Mouse (Mus musculus) cerebral cortex, adult 2 months (tissue): ENCODE results near the gene Degs2.

ENCODE experiments used
- WGBS: fragments of 180-500 bp; shearing (Covaris S2); methylation state at CpG from one replicate; pipeline ENCODE4 v1.1.7; 2018; 5-methylcytosine and 5-hydroxymethylcytosine counted together

The Degs2 gene

DNA sequence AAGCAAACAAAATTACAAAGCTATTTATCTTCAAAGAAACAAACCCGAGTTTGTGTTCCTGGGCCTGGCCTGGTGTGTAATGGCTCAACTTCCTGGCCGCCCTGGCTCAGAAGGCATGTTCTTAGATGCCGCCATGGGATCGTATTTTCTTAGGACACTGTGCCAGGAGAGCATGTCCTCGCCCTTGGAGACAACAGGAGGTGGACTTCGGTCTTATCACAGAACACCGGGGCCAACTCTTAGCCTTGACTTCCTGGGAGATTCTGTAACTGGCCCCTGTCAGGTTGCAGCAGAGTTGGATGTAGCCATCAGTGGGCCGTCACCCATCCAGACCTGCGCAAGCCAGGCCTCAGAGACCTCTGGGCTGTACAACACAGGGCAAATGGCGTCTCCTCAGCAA, 2.5 kb downstream of the Degs2 start:
- 78% methylated on average over 10 of the region's 10 CpGs for WGBS

DNA sequence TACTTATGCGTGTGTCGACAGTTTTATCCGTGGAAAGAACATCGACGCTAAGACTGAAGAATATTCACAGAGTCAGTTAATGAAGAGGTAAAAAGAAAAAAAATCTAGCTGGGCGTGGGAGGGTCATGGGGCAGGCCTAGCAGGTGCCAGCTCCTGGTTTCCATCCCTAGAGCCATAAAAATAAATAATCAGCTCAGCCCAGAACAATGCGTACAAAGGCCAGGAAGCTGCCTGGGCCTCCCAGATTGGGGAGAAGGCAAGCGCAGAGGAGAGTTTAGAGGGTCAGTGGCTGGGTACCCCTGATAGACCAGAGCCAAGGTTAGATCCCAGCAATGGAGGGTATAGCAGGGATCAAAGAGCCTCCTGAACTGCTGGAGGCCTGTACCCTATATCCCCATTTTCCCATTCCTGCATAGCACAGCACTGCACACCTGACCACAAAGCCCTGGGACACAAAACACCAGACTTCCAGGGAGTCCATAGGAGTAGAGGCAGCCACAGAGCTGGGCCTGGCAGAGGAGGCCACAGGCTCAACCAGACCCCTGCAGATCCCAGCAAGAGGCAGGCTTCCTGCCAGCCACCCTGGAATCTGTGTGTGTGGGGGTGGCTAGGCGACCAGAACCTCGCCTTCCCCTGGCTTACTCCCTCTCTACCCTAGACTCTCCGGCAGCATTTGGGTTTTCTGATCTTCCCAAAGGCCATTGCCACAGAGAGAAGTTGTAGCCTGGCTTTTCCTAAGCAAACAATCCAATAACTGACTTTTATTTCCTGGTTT, 3.2 kb downstream of the Degs2 start:
- WGBS: 67% methylated on average over 11 of the region's 11 CpGs

DNA sequence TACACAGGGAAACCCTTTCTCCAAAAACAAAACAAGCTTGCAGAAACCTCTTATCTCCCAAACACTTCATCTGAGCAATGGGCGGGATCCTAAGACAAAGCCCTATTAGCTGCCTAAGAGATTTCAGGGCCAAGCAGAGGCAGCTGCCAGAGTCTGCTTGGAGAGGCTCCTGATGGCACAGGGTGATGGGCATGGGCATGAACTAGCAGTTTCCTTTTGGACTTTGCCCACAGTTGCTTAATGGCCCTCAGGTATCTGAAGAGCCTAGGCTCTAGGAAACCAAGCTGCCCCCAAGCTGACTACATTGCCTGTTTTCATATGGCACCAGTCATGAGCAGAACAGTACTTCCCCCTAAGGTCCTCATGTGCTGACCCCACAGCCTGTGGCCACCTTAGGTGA, 7.9 kb downstream of the Degs2 start:
- 97% methylated on average over 1 of the region's 1 CpGs for WGBS

DNA sequence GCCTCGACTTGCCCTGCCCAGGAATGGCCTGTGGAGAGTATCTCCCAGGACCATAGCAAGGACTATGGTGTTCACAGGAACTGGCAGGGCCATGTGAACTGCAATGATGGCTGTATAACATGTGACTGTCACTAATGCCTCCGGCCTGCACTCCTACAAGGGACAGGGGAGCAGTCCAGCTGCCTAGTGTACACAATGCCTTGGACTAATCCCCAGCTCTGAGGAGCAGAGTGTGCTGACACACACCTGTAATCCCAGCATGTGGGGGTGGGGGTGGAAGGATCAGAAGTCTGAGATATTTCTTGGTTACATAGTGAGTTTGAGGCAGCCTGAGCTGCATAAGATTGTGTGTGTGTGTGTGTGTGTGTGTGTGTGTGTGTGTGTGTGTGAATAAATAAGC, 8.5 kb downstream of the Degs2 start:
- WGBS: 75% methylated on average over 2 of the region's 2 CpGs

DNA sequence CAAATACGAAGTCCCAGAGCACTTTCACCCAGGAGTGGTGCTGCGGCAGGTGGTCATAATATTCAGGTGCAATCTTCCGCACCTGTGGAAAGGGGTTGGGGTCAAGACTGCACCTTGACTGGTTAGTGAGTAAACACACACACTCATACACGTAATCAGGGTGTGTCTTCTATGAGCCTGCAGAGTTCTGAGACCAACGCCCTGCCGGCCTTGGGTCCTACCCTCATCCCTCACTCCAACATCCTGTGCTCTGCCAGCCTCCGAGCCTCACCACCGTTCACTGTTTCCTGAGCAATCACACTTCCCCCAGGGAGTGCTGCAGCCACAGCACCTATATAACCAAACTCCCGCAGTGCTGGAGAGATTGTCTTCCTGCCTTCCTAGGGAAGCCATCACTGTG, 11.6 kb downstream of the Degs2 start:
- WGBS: 74% methylated on average over 9 of the region's 9 CpGs

DNA sequence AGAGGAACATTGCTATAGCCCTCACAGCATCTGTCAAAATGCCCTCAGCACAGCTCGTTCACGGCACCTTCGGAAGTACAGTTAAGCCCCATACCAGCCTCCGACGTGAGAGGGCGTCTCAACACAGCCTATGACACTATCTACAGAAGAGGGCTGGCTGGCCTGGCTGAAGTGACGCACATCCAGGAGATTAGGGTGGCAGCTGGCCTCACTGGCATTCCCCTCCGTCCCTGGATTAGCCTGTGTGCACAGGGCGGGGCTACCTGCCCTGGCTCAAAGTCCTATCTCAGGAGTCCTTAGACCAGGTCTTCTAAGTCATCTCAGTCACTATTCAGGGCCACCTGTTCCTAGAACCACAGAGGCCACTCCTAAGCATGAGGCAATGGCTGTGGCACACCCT, 12.9 kb downstream of the Degs2 start:
- 90% methylated on average over 9 of the region's 9 CpGs for WGBS

- 69% methylated on average over 6 of the region's 6 CpGs for WGBS
Observed at GRCm38 (mm10) chr12:108686926-108687325, 15.2 kb downstream of the Degs2 start.

DNA sequence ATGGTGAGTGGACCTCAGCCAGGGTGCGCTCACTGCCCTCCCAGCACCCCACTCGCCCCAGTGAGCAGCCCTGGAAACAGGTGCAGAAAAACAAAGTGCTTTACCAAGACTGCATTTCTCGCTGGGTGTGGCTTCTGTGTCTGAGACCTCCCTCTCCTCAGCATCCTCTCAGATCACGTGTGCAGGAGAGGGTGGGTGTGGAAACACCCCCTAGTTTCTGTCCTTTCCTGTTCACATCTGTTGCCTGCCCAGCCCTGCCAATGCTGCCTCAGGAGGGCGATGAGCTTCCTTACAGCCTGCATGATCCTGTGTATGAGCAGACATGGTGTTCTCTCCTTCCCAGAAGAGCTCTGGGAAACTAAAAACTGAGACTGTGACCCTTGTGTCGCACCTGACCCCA, 15.7 kb downstream of the Degs2 start:
- 56% methylated on average over 6 of the region's 6 CpGs for WGBS

- WGBS: 54% methylated on average over 13 of the region's 13 CpGs
Observed at GRCm38 (mm10) chr12:108682240-108683023, 19.7 kb downstream of the Degs2 start.

GRCm38 (mm10) chr12:108680861-108681260, 21.3 kb downstream of the Degs2 start:
- WGBS: 90% methylated on average over 8 of the region's 8 CpGs

GRCm38 (mm10) chr12:108678366-108678765, 23.7 kb downstream of the Degs2 start:
- WGBS: 78% methylated on average over 4 of the region's 4 CpGs

DNA sequence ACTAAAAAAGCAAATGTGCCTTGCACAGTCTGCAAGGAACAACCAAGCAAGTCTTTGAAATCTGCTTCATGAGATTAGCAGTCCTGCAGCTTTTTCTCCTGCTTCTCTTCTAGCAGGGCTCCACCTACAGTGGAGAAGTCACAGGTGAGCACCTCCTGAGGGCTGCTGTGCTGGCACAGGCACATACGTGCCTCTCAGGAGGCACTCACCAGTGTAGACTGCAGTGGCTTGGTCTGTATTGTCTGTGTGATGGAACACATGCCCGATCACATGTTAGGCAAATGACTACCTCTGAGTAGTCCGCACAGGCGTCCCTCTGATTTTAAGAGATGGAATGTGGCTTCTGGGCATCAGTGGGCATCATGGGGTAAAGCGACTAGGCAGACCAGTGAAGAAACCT, 25.0 kb downstream of the Degs2 start:
- WGBS: 88% methylated on average over 5 of the region's 5 CpGs

- WGBS: 52% methylated on average over 8 of the region's 8 CpGs
Observed at GRCm38 (mm10) chr12:108675614-108676401, 26.3 kb downstream of the Degs2 start.

DNA sequence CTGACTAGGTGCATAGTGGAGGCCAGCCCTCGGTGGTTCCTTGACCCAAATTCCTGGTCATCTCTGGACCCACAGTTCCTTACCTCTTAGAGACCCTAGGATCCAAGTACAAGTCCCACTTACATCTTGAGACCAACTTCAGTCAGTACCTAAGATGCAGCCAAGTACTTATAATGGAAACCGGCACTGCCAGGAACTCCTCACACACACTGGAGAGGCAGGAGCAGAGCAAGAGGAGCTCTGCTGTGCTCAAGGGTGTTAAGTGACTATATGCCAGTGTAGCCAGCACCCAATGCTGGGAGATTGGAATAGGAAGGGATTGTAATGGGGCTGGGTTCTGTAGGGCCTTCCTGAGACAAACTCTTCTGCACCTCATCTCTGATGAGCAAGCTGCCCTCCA, 27.2 kb downstream of the Degs2 start:
- 51% methylated on average over 2 of the region's 2 CpGs for WGBS

GRCm38 (mm10) chr12:108674502-108674901, 27.6 kb downstream of the Degs2 start:
- 31% methylated on average over 4 of the region's 4 CpGs for WGBS

GRCm38 (mm10) chr12:108673546-108673945, 28.6 kb downstream of the Degs2 start:
- 82% methylated on average over 3 of the region's 3 CpGs for WGBS

DNA sequence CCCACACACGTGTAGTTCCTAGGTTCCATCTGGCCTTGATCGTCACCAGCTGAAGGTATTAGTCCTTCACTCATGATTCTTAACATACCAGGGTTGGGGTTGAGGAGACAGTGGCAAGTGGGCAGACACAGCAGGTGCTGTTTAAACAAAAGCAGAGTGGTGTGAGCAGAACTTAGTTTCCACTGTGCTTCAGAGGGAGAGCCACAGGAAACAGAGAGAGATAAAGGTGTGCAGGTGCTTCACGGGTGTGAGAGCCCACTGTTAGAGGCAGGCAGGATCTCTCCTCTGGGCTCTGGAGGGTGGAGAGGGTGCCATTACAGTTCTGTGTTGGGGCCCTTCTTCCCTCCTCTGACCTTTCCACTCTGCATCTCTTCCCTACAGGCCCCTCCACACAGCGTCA, 29.2 kb downstream of the Degs2 start:
- 86% methylated on average over 4 of the region's 4 CpGs for WGBS

GRCm38 (mm10) chr12:108671541-108671940, 30.6 kb downstream of the Degs2 start:
- 100% methylated on average over 2 of the region's 2 CpGs for WGBS

DNA sequence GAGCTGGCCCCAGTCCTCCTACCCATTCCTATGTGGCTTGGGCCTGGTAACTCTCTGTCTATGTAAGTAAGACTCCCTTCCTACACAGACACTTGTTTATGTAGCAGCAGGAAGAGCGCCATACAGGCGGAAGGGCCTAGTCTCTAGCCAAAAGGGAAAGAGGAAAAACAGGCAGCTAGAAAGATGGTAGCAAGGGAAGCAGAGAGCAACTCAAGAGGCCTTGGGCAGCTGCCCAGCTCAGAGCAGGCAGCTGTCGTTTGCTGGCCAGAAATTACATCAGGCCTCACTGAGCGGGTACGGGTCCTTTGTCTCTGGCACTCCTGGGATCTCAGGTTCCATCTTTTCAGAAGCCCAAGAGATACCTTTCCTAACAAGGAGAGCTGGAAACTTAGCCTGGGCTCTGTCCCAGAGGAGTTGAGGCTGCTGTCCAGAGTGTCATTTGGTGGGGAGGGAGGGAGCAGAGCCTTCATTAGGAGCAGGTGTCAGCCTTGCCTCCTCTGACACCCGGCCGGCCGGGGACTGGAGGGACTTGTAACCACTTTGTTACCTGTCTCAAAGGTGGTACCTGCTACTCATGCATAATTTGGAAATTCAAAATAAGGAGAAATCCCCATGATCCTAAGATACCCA, 33.4 kb downstream of the Degs2 start:
- 57% methylated on average over 8 of the region's 8 CpGs for WGBS

GRCm38 (mm10) chr12:108657350-108657749, 44.8 kb downstream of the Degs2 start:
- 78% methylated on average over 1 of the region's 1 CpGs for WGBS

DNA sequence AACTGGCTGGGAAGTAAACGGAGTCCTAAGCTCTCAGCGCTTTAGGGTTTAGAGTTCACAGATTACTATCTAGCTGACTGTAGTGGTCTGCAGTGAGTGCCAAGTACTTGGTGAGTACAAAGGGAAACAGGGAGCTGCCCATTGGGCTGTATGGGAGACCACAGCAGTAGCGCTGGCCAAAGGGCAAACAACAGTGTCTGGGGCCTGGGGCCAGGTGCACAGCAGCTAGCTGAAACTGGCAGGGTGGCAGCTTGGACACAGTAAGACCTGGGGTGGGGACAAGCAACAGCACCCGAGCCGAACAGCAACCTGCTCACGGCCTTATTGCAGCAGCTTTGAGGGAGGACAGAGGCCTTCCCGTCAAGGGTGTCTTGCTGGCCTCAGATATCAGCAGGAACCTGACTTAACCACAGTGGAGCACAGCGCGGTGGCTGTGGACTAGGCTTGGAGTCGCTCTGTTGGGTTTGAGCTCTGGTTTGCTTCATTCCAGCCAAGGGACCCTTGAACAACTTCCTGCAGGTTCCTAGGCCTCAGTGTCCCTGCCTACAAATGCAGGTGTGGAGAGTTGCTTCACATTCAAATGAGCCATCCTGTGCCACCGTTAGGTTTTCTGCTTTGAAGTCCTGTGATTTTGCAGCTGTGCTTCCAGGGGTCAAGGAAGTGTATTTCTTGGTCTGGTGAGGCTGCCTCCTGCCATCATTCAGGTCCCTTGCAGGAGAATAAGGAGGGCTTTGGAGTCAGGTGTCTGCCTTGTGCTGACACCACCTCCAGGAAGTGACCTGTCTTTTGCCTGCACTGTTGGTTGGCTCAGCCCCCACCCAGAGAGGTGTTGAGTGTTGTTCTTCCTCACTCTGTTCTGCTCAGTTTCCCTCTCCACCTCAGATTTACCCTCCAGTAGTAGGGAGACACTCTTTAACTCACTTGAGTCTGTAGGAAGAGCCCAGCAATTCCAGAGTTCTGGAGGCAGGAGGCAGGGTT, 48.5 kb downstream of the Degs2 start:
- 80% methylated on average over 11 of the region's 11 CpGs for WGBS
